Mouse (Mus musculus): ENCODE data around the gene 9430015G10Rik.

The 9430015G10Rik gene

DNA sequence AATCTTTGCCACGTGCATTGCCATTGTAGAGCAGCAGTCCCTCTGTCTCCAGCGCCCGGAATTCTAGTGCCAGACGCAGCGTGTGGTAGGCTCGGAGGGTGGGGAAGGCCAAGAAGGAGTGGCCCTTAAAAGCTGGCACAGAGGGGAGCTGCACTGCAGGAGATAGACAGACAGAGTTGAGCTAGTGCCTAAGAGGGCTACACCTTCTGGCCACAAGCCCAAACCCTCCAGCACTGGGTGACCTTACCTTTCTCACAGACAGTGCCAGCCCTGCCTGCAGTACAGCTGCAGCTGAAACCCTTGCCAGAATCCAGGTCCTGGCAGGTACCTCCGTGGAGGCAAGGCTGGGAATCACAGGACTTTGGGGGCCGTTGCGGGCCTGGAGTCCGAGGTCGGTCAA lies 62.0 kb downstream of the 9430015G10Rik start:
- DNase-seq (ENCODE audit: low spot score in 2 of 2): no peak
